Mouse (Mus musculus) hindbrain, embryonic 14.5 days (tissue): ENCODE measurements around the gene Neurod1. TPM values are rescaled to one million over a fixed set of nuclear protein-coding genes. Genes with fewer than 3 reads are reported as not detected.

Source experiments
- ATAC-seq: fragments of 200-750 bp; cut with Nextera tagmentation; 2 replicates; pipeline ENCODE4 v1.8.0; 2017; ENCODE audit warnings: moderate number of reproducible peaks, mild to moderate bottlenecking, moderate TSS enrichment, moderate library complexity; ENCODE audit not compliant: low FRiP score
- DNase-seq: peaks from one replicate; pipeline ENCODE4 v3.0.0-alpha.2; 2015; ENCODE audit warnings: low spot score
- H3K27ac ChIP-seq: fragments of 300-500 bp; sonication (generic); 2 replicates; pipeline ENCODE4 v1.5.1; 2014; ENCODE audit warnings: mild to moderate bottlenecking, moderate library complexity
- H3K27me3 ChIP-seq: fragments of 300-500 bp; sonication (generic); 2 replicates; pipeline ENCODE4 v1.6.1; 2014; ENCODE audit warnings: mild to moderate bottlenecking, low read length, mixed read lengths; ENCODE audit not compliant: control insufficient read depth, insufficient read depth
- H3K36me3 ChIP-seq: fragments of 300-500 bp; sonication (generic); replicated peaks from 2 replicates; pipeline ENCODE4 v1.6.1; 2014; ENCODE audit not compliant: control insufficient read depth, insufficient read depth
- H3K4me1 ChIP-seq: fragments of 300-500 bp; sonication (generic); replicated peaks from 2 replicates; pipeline ENCODE4 v1.6.1; 2014; ENCODE audit warnings: antibody characterized with exemption, low read length, mixed read lengths; ENCODE audit not compliant: control insufficient read depth, insufficient read depth
- H3K4me2 ChIP-seq: fragments of 300-500 bp; sonication (generic); replicated peaks from 2 replicates; pipeline ENCODE4 v1.6.1; 2014; ENCODE audit warnings: mild to moderate bottlenecking, moderate library complexity
- H3K4me3 ChIP-seq: fragments of 300-500 bp; sonication (generic); replicated peaks from 2 replicates; pipeline ENCODE4 v1.5.1; 2014; ENCODE audit warnings: mild to moderate bottlenecking, low read length
- H3K9ac ChIP-seq: fragments of 300-500 bp; sonication (generic); 2 replicates; pipeline ENCODE4 v1.6.1; 2014
- H3K9me3 ChIP-seq: fragments of 300-500 bp; sonication (generic); 2 replicates; pipeline ENCODE4 v1.6.1; 2016; ENCODE audit warnings: low read length; ENCODE audit not compliant: control insufficient read depth
- WGBS: fragments of 180-500 bp; shearing (Covaris S2); extraction: QIAGEN DNeasy Blood & Tissue Kit; methylation state at CpG from one replicate; pipeline ENCODE4 v1.1.7; 2014; 5-methylcytosine and 5-hydroxymethylcytosine counted together
- polyA plus RNA-seq: library from polyadenylated mRNA; unstranded; fragments of >200 nt; fragmentation: Nextera tagmentation; extraction: Ambion mirVana; gene quantifications from 2 replicates; pipeline ENCODE4 v1.2.1, GENCODE M21; 2014

Neurod1 gene
- polyA plus RNA-seq, 1 experiment from 2014 or later = 35.4 TPM

DNA sequence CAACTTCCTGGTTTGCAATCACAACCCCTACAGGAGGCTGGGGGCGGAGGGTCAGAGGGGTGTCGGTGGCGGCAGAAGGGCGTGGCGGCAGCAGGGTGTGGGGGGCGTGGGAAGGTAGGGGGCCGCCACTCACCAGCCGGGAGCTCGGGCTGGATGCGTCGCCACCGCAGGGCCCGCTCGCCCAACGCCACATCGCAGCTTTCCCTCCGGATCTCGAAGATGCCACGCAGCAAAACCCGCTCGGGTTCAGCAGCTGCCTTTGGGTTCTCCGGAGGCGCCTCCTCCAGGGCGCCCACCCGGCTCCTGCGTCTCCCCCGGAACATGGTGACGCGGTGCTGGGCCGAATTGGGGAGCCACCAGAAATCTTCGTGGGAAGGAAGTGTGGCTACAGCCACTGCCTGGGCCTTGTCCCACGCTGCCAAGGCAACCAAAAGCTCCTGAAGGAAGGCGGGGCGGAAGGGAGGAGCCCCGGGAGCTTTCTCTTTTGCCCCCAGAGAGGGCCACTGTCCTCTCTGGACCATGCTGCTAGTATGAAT lies 27.9 kb downstream of the Neurod1 start:
- H3K9me3 ChIP-seq = no peaks in the 10 kb centered on the region
- peak overlapping the region; percentile 10; the same call in 1 of the 2 replicates for H3K9ac ChIP-seq
- peak overlapping the region; percentile 71 for H3K4me2 ChIP-seq
- H3K27me3 ChIP-seq = peaks cover 23% of the 10 kb centered on the region; the same call in 1 of the 2 replicates
- DNase-seq (no peak), ATAC-seq (peak; percentile 37; the same call in 1 of the 2 replicates)
- WGBS = under 1% methylated on average over 35 of the region's 35 CpGs
- H3K27ac ChIP-seq = no peak overlapping the region
- peaks cover 10% of the 10 kb centered on the region; the same call in 1 of the 2 replicates for H3K4me1 ChIP-seq
- H3K4me3 ChIP-seq = peak overlapping the region; percentile 35
- no peaks in the 10 kb centered on the region for H3K36me3 ChIP-seq

DNA sequence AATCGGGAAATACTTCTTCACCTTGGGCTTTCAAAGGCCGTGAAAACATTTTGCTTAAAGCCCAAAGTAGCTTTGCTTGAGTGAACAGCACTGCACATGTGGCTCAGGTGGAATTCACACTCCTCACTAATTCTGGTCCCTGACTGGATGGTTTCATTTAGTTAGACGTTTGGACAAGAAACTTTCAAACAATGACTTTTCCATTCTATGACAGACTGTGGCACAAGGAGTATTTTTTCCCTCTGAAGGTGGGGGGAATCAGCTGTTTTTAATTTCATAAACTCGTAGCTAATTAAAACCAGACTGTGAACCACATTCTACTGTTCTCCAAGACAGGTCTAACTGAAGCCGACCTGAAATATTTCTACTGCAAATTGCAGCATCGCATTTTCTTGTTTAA lies 28.5 kb downstream of the Neurod1 start:
- H3K27me3 ChIP-seq = peaks cover 23% of the 10 kb centered on the region; the same call in 1 of the 2 replicates
- DNase-seq (no peak), ATAC-seq (no peak)
- no peak overlapping the region for H3K9ac ChIP-seq
- 27% methylated on average over 6 of the region's 6 CpGs for WGBS
- peaks cover 10% of the 10 kb centered on the region; the same call in 1 of the 2 replicates for H3K4me1 ChIP-seq
- H3K4me3 ChIP-seq = no peak overlapping the region
- H3K9me3 ChIP-seq = no peaks in the 10 kb centered on the region
- H3K36me3 ChIP-seq = no peaks in the 10 kb centered on the region
- H3K27ac ChIP-seq = no peak overlapping the region
- H3K4me2 ChIP-seq = peak overlapping the region; percentile 71

GRCm38 (mm10) chr2:79421696-79422095 lies 34.9 kb downstream of the Neurod1 start:
- no peaks in the 10 kb centered on the region for H3K36me3 ChIP-seq
- H3K27ac ChIP-seq = no peak overlapping the region
- H3K9ac ChIP-seq = no peak overlapping the region
- no peak for DNase-seq
- H3K4me3 ChIP-seq = no peak overlapping the region
- 34% methylated on average over 6 of the region's 6 CpGs for WGBS
- H3K4me2 ChIP-seq = no peak overlapping the region
- H3K9me3 ChIP-seq = no peaks in the 10 kb centered on the region
- no peak for ATAC-seq
- H3K27me3 ChIP-seq = no peaks in the 10 kb centered on the region
- H3K4me1 ChIP-seq = no peaks in the 10 kb centered on the region

GRCm38 (mm10) chr2:79414505-79414904 lies 42.0 kb downstream of the Neurod1 start:
- DNase-seq = no peak
- Histone ChIP-seq H3K4me2 (no peak overlapping the region), H3K27me3 (no peaks in the 10 kb centered on the region; the same call in 1 of the 2 replicates)

GRCm38 (mm10) chr2:79410903-79411255 lies 45.7 kb downstream of the Neurod1 start:
- H3K9ac ChIP-seq = no peak overlapping the region
- H3K9me3 ChIP-seq = no peaks in the 10 kb centered on the region
- H3K4me3 ChIP-seq = no peak overlapping the region
- 87% methylated on average over 3 of the region's 3 CpGs for WGBS
- ATAC-seq (no peak), DNase-seq (no peak)
- no peaks in the 10 kb centered on the region; the same call in 1 of the 2 replicates for H3K27me3 ChIP-seq
- H3K4me1 ChIP-seq = no peaks in the 10 kb centered on the region
- H3K36me3 ChIP-seq = no peaks in the 10 kb centered on the region
- no peak overlapping the region for H3K4me2 ChIP-seq
- H3K27ac ChIP-seq = no peak overlapping the region

More at GRCm38 (mm10) chr2:79414505-79414904, 42.0 kb downstream of the Neurod1 start:
- Histone ChIP-seq H3K36me3 (no peaks in the 10 kb centered on the region), H3K27ac (no peak overlapping the region), H3K4me3 (no peak overlapping the region), H3K4me1 (no peaks in the 10 kb centered on the region), H3K9me3 (no peaks in the 10 kb centered on the region), H3K9ac (no peak overlapping the region)
- 80% methylated on average over 7 of the region's 7 CpGs for WGBS
- ATAC-seq = no peak

DNA sequence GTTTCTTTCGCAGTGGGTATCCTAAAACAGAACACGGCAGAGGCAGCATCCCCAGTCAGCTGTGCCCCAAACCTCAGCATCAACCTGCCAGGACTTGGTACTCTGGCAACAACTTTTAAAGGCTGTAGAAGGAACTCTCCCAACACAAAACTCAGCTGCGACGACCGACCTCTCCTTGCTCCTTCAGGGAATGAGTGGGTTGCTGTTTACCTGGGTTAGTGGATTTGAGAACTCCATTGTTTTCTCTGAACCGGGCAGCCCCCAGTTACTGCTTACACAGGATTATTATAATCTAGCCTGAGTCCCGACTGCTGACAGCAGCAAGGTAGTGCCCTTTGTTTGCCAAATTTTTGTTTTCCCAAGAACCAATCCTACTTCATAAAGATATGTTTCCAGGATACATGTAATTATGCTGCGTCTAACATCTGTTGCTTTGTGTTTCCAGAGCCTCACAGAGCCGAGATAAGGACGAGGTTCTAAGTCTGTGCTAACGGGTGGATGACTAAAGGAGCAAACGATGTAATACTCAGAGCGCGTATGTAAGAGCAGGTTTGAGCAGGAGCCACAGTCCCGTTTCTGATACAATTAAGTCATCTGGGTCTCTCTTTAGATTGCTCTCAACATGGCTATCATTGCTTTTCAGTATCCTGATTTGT lies 46.2 kb downstream of the Neurod1 start:
- no peak for DNase-seq
- H3K4me2 ChIP-seq = no peak overlapping the region
- no peaks in the 10 kb centered on the region for H3K9me3 ChIP-seq
- WGBS = 69% methylated on average over 15 of the region's 15 CpGs
- no peak for ATAC-seq
- H3K27me3 ChIP-seq = no peaks in the 10 kb centered on the region; the same call in 1 of the 2 replicates
- H3K27ac ChIP-seq = no peak overlapping the region
- no peak overlapping the region for H3K9ac ChIP-seq
- no peaks in the 10 kb centered on the region for H3K36me3 ChIP-seq
- H3K4me1 ChIP-seq = no peaks in the 10 kb centered on the region
- H3K4me3 ChIP-seq = no peak overlapping the region

GRCm38 (mm10) chr2:79405661-79406405 lies 50.7 kb downstream of the Neurod1 start:
- H3K36me3 ChIP-seq = no peaks in the 10 kb centered on the region
- WGBS = 75% methylated on average over 5 of the region's 5 CpGs
- H3K27ac ChIP-seq = no peak overlapping the region
- ATAC-seq (no peak), DNase-seq (no peak)
- no peak overlapping the region for H3K9ac ChIP-seq
- H3K9me3 ChIP-seq = no peaks in the 10 kb centered on the region
- no peak overlapping the region for H3K4me3 ChIP-seq
- no peaks in the 10 kb centered on the region for H3K4me1 ChIP-seq
- H3K4me2 ChIP-seq = no peak overlapping the region
- H3K27me3 ChIP-seq = no peaks in the 10 kb centered on the region

Other genes with a start within 250 kb of the Neurod1 start
- gene Itga4, start 201.3 kb downstream of the Neurod1 start, polyA plus RNA-seq = 2.9 and 4.3 TPM in 2 replicates
- 1.2 and 1.7 TPM in 2 replicates for gene Cerkl, start within 50 bp of the Neurod1 start, polyA plus RNA-seq
- 6.7 and 7.4 TPM in 2 replicates for gene Itprid2, start 178.6 kb upstream of the Neurod1 start, polyA plus RNA-seq